Mouse (Mus musculus): ENCODE data around the gene Hist1h2bb. TPM values are rescaled to one million over a fixed set of nuclear protein-coding genes. Genes with fewer than 3 reads are reported as not detected.

The Hist1h2bb gene
- total RNA-seq, 2 experiments from 2014 or later: 322 to 6,565 TPM

GRCm38 (mm10) chr13:23745381-23746161 is 963 bp upstream of the Hist1h2bb start, which contains the start of gene Hist1h3c:
Gene Hist1h3c, minus strand, starts transcription at chr13:23745602.
- peak; percentile 62 for ATAC-seq (replicated peaks; ENCODE audit: low FRiP score, low TSS enrichment, poor library complexity, severe bottlenecking)

DNA sequence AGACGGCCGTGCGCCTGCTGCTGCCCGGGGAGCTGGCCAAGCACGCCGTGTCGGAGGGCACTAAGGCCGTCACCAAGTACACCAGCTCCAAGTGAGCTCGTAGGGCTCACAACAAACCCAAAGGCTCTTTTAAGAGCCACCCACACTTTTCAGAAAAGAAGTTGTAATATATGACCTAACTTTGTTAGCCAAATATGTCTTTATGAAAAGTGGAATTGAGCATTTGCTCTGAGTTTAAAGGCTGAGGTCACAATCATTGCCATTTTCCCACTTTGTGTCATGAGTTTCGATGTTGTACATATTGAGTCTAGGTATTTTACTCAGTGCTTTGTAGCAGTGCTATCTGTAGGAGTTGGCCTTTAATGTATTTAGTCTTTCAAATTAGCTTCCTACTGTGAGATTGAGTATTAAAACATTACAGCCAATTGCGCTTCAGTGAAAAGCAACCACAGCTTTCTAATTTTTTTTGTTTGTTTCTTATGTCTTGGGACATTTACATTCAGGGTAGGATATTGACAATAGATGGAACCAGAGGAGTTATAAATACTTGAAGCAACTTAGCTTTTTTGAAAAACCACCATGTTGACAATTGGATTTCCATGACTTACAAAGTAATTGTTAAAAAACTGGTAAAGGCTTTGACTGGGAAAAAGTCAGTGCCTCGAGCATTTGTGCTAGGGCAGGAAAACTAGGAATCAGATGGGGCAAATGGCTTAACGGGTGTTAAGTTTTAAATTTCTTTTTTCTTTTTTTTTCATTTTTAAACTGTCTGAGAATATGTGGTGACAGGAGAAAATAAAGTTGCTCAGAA is 752 bp downstream of the Hist1h2bb start:
- ATAC-seq (replicated peaks; ENCODE audit: low FRiP score, low TSS enrichment, poor library complexity, severe bottlenecking): peak; percentile 9; the same call in 1 of the 2 replicates

DNA sequence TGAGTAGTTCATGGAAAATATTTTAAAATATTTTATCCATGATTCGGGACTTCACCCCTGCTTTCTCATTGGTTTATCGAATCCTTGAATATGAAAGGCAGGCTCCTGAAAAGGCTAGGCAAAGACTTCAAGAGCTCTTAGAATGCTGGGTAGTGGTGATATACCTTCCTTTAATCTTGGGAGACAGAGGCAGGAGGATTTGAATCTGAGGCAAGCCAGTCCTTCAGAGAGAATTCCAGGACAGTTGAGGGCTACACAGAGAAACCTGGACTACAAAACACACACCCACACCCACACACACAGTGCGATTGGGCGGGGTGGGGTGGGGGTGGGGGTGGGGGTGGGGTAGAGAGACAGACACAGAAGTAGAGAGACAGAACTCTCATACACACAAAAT is 1.4 kb downstream of the Hist1h2bb start:
- no peak for ATAC-seq (replicated peaks; ENCODE audit: low FRiP score, low TSS enrichment, poor library complexity, severe bottlenecking)

DNA sequence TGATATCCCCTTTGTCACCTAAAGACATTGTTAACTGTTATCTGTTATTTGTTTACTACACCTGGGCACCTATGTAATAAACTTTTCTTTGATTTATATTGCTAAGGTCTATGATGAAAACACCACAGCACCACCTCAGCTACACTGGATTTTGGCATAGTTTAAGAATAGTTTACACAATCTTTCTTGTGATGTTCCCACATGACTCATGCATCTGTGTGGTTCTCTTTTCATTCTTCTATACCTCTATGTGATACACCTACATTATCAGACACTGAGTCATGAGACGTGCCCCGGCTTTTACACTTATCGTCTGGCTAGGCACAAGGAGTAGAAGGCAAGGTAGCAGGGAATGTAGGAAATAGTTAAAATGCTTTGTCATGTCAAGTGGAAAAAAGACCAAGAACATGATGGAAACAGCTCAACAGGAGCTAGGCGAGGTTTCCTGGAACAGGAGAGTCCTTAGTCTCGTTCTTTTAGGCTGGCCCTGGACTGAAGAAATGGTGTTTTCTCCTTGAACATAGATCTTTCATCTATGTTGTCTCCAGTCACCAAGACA is 3.1 kb downstream of the Hist1h2bb start:
- no peak for ATAC-seq (replicated peaks; ENCODE audit: low FRiP score, low TSS enrichment, poor library complexity, severe bottlenecking)

DNA sequence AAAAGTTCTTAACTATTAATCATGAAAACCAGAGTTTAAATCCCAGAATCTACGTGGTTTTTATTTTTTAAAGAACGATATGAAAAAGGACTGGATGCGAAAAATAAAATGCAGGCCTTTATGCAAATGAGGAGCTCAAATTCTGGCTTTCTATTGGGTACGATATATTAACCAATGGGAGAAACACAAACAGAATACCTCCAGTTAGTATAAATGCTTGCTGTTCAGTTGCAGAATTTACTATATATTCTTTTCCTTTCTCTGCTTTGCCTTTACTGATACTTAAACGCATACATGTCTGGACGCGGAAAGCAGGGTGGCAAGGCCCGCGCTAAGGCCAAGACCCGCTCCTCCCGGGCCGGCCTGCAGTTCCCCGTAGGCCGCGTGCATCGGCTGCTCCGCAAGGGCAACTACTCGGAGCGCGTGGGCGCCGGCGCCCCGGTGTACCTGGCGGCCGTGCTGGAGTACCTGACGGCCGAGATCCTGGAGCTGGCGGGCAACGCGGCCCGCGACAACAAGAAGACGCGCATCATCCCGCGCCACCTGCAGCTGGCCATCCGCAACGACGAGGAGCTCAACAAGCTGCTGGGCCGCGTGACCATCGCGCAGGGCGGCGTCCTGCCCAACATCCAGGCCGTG is 4.4 kb downstream of the Hist1h2bb start, which contains the start of gene Hist1h2ab:
Gene Hist1h2ab, plus strand, starts transcription at position 288 of the 639 bp plus-strand sequence.
- peak; percentile 60 for ATAC-seq (replicated peaks; ENCODE audit: low FRiP score, low TSS enrichment, poor library complexity, severe bottlenecking)

- ATAC-seq (replicated peaks; ENCODE audit: low FRiP score, low TSS enrichment, poor library complexity, severe bottlenecking): 0 out of 2 replicates have a peak, but pooled peaks have one; percentile 15
Measured at GRCm38 (mm10) chr13:23751478-23751956, 5.0 kb downstream of the Hist1h2bb start.

- peak; percentile 71 for ATAC-seq (replicated peaks; ENCODE audit: low FRiP score, low TSS enrichment, poor library complexity, severe bottlenecking)
Measured at GRCm38 (mm10) chr13:23752067-23752741, 5.7 kb downstream of the Hist1h2bb start, which contains the start of gene Hist1h3b. Gene Hist1h3b, plus strand, starts transcription at chr13:23752267.

GRCm38 (mm10) chr13:23752742-23753172 is 6.2 kb downstream of the Hist1h2bb start:
- ATAC-seq (replicated peaks; ENCODE audit: low FRiP score, low TSS enrichment, poor library complexity, severe bottlenecking): no peak

DNA sequence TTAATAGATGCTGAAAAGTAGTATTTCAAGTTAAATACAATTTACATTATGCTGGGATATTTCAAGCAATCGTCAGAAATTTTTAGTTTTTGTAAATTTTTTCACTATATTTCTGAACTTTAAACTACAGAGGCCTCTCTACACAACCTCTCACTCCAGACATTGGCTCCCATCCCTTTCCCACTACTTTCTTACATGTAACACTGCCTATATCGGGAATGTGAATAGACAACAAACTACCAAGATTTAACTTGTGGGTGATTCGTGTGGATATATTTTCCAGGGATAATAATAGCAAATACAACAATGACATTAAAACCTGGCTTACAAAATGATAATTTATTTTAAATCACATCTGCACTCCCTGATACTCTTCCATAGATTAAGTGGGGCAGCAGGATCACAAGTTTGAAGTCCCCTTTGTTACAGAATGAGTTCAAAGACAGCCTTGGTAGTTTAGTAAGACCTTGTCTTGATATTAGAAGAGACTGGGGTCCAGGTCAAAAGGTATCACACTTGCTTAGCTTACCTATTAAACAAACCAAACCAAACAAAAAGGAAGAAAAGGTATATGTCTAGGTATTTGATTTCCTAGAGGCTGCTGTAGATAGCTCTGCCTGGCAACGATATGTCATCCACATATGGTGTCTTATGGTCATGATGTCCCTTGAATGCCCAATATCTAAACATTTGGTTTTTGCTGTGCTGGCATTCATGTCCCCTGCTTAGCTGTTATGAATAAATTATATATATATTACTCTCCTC is 7.0 kb downstream of the Hist1h2bb start:
- no peak for ATAC-seq (replicated peaks; ENCODE audit: low FRiP score, low TSS enrichment, poor library complexity, severe bottlenecking)

- no peak for ATAC-seq (replicated peaks; ENCODE audit: low FRiP score, low TSS enrichment, poor library complexity, severe bottlenecking)
Measured at GRCm38 (mm10) chr13:23755000-23755399, 8.5 kb downstream of the Hist1h2bb start.

- ATAC-seq (replicated peaks; ENCODE audit: low FRiP score, low TSS enrichment, poor library complexity, severe bottlenecking): peak; percentile 45
Measured at GRCm38 (mm10) chr13:23756790-23757189, 10.3 kb downstream of the Hist1h2bb start, which contains the start of gene Hist1h4b. Gene Hist1h4b, plus strand, starts transcription at chr13:23757013.

- ATAC-seq (replicated peaks; ENCODE audit: low FRiP score, low TSS enrichment, poor library complexity, severe bottlenecking): peak; percentile 38
Measured at GRCm38 (mm10) chr13:23757211-23757773, 10.8 kb downstream of the Hist1h2bb start.

DNA sequence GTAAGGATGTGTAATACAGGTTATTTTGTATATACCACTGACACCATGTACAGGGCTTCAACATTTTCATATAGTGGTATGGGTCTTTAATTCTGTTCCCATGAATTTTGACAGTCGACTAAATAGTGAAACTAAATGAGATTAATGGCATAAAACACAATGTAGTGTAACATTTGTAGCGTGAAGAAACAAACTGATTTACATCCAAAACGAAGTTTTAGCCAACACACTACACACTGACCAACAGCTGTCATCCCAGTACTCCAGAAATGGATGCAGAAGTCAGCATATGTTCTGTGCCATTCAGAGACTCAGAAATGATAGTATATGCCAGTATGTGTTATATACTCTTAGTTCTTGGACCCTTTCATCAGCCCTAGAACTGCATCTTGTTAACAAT is 11.4 kb downstream of the Hist1h2bb start:
- ATAC-seq (replicated peaks; ENCODE audit: low FRiP score, low TSS enrichment, poor library complexity, severe bottlenecking): no peak

DNA sequence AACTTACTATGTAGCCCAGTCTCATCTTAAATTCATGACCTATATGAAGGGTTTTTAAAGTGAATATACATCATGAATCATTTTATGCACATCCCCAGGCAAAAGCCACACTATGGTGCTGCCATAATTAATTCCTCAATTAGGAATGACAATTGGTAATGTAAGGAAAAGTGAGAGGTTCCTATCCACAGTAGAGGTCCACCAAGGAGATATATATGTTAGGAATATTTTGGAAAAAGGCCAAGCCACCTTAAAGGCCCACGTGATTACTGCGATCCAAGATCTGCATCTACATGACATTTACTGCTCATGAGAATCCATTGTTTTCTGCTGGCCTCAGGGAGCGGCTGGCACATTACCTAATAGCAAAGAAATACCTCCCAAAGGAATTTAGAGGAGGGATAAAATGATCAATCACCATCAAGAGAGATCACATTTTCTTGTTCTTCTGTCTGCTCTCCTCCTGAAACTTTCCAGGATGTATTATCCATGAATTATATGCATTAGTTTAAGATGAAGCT is 12.8 kb downstream of the Hist1h2bb start:
- ATAC-seq (replicated peaks; ENCODE audit: low FRiP score, low TSS enrichment, poor library complexity, severe bottlenecking): no peak

DNA sequence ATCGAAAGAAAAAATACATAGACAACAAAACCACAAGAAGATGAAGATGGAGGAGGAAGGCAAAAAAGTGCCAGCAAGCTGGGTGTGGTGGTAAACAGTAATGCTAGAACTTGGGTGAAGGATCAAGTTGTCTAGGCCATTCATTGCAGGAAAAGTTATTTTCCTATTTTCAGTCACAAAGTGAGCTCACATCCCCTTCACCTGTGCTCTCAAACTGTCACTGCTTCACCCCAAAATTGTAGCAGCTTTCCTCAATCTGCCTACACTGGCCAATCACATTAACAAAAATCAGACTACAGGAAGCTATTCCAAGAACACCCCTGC is 13.3 kb downstream of the Hist1h2bb start:
- no peak for ATAC-seq (replicated peaks; ENCODE audit: low FRiP score, low TSS enrichment, poor library complexity, severe bottlenecking)

GRCm38 (mm10) chr13:23760240-23760971 is 13.9 kb downstream of the Hist1h2bb start:
- no peak for ATAC-seq (replicated peaks; ENCODE audit: low FRiP score, low TSS enrichment, poor library complexity, severe bottlenecking)
